Mouse (Mus musculus): ENCODE measurements around the gene Pank2. TPM values are rescaled to one million over a fixed set of nuclear protein-coding genes. Genes with fewer than 3 reads are reported as not detected.
"Not testable (repeated sequence)": the region's sequence is repeated elsewhere in the genome, so short reads cannot be mapped to it uniquely, and the experiment has no call there.

Pank2 gene
- polyA plus RNA-seq, 1 experiment from 2014 or later = 34.9 TPM

- Histone ChIP-seq H3K4me3 (replicated peaks; ENCODE audit: low read depth, low read length) (no peak overlapping the region), H3K4me2 (ENCODE audit: low read length) (no peak overlapping the region), H3K9me3 (ENCODE audit: control insufficient read depth, low read length) (no peaks in the 10 kb centered on the region), H3K4me1 (ENCODE audit: control insufficient read depth, insufficient read depth, low read length) (no peaks in the 10 kb centered on the region), H3K27me3 (ENCODE audit: control insufficient read depth, insufficient read depth, low read length) (no peaks in the 10 kb centered on the region), H3K36me3 (ENCODE audit: control insufficient read depth, insufficient read depth, low read length) (peaks cover 61% of the 10 kb centered on the region), H3K9ac (replicated peaks; ENCODE audit: low read length) (no peak overlapping the region), H3K27ac (replicated peaks; ENCODE audit: low read depth, low read length) (no peak overlapping the region)
- ATAC-seq (ENCODE audit: low FRiP score, low TSS enrichment) (no peak), DNase-seq (no peak)
Measured at GRCm38 (mm10) chr2:131301635-131302034, 39.3 kb downstream of the Pank2 start.

- no peak overlapping the region for H3K4me3 ChIP-seq (replicated peaks; ENCODE audit: low read depth, low read length)
- no peaks in the 10 kb centered on the region for H3K9me3 ChIP-seq (ENCODE audit: control insufficient read depth, low read length)
- H3K27me3 ChIP-seq (ENCODE audit: control insufficient read depth, insufficient read depth, low read length) = no peaks in the 10 kb centered on the region
- no peak overlapping the region for H3K4me2 ChIP-seq (ENCODE audit: low read length)
- peaks cover 42% of the 10 kb centered on the region for H3K36me3 ChIP-seq (ENCODE audit: control insufficient read depth, insufficient read depth, low read length)
- H3K27ac ChIP-seq (replicated peaks; ENCODE audit: low read depth, low read length) = no peak overlapping the region
- DNase-seq (no peak), ATAC-seq (ENCODE audit: low FRiP score, low TSS enrichment) (no peak)
- H3K9ac ChIP-seq (replicated peaks; ENCODE audit: low read length) = no peak overlapping the region
- 84% methylated on average over 9 of the region's 9 CpGs for WGBS
- no peaks in the 10 kb centered on the region for H3K4me1 ChIP-seq (ENCODE audit: control insufficient read depth, insufficient read depth, low read length)
Measured at GRCm38 (mm10) chr2:131304497-131304896, 42.2 kb downstream of the Pank2 start.

- DNase-seq = peak; percentile 47
- not testable (repeated sequence) for H3K9me3 ChIP-seq (ENCODE audit: control insufficient read depth, low read length); H3K4me1 ChIP-seq (ENCODE audit: control insufficient read depth, insufficient read depth, low read length); H3K9ac ChIP-seq (replicated peaks; ENCODE audit: low read length); H3K27me3 ChIP-seq (ENCODE audit: control insufficient read depth, insufficient read depth, low read length); H3K4me2 ChIP-seq (ENCODE audit: low read length); H3K27ac ChIP-seq (replicated peaks; ENCODE audit: low read depth, low read length); H3K4me3 ChIP-seq (replicated peaks; ENCODE audit: low read depth, low read length); ATAC-seq (ENCODE audit: low FRiP score, low TSS enrichment)
- 75% methylated on average over 1 of the region's 1 CpGs for WGBS
- peaks cover 38% of the 10 kb centered on the region for H3K36me3 ChIP-seq (ENCODE audit: control insufficient read depth, insufficient read depth, low read length)
Measured at GRCm38 (mm10) chr2:131305226-131305625, 42.9 kb downstream of the Pank2 start.

GRCm38 (mm10) chr2:131307391-131307790, 45.1 kb downstream of the Pank2 start:
- Histone ChIP-seq H3K27me3 (ENCODE audit: control insufficient read depth, insufficient read depth, low read length) (no peaks in the 10 kb centered on the region), H3K4me3 (replicated peaks; ENCODE audit: low read depth, low read length) (no peak overlapping the region), H3K4me1 (ENCODE audit: control insufficient read depth, insufficient read depth, low read length) (no peaks in the 10 kb centered on the region), H3K27ac (replicated peaks; ENCODE audit: low read depth, low read length) (no peak overlapping the region), H3K9ac (replicated peaks; ENCODE audit: low read length) (no peak overlapping the region), H3K36me3 (ENCODE audit: control insufficient read depth, insufficient read depth, low read length) (peaks cover 36% of the 10 kb centered on the region), H3K4me2 (ENCODE audit: low read length) (no peak overlapping the region), H3K9me3 (ENCODE audit: control insufficient read depth, low read length) (no peaks in the 10 kb centered on the region)
- 87% methylated on average over 5 of the region's 5 CpGs for WGBS
- ATAC-seq (ENCODE audit: low FRiP score, low TSS enrichment) (no peak), DNase-seq (no peak)

GRCm38 (mm10) chr2:131307822-131308221, 45.5 kb downstream of the Pank2 start:
- 69% methylated on average over 2 of the region's 2 CpGs for WGBS

GRCm38 (mm10) chr2:131309296-131309695, 47.0 kb downstream of the Pank2 start:
- WGBS = 78% methylated on average over 6 of the region's 6 CpGs

More at GRCm38 (mm10) chr2:131307822-131308221, 45.5 kb downstream of the Pank2 start:
- Histone ChIP-seq H3K4me3 (replicated peaks; ENCODE audit: low read depth, low read length) (no peak overlapping the region), H3K36me3 (ENCODE audit: control insufficient read depth, insufficient read depth, low read length) (peaks cover 31% of the 10 kb centered on the region), H3K27me3 (ENCODE audit: control insufficient read depth, insufficient read depth, low read length) (no peaks in the 10 kb centered on the region), H3K27ac (replicated peaks; ENCODE audit: low read depth, low read length) (no peak overlapping the region), H3K4me2 (ENCODE audit: low read length) (no peak overlapping the region), H3K9me3 (ENCODE audit: control insufficient read depth, low read length) (no peaks in the 10 kb centered on the region), H3K9ac (replicated peaks; ENCODE audit: low read length) (no peak overlapping the region), H3K4me1 (ENCODE audit: control insufficient read depth, insufficient read depth, low read length) (no peaks in the 10 kb centered on the region)
- DNase-seq = no peak
- ATAC-seq (ENCODE audit: low FRiP score, low TSS enrichment) = no peak

GRCm38 (mm10) chr2:131316167-131316566, 53.9 kb downstream of the Pank2 start:
- Histone ChIP-seq H3K27ac (replicated peaks; ENCODE audit: low read depth, low read length) (no peak overlapping the region), H3K36me3 (ENCODE audit: control insufficient read depth, insufficient read depth, low read length) (peaks cover 4% of the 10 kb centered on the region; the same call in 1 of the 2 replicates), H3K9me3 (ENCODE audit: control insufficient read depth, low read length) (peaks cover 16% of the 10 kb centered on the region), H3K4me1 (ENCODE audit: control insufficient read depth, insufficient read depth, low read length) (no peaks in the 10 kb centered on the region), H3K27me3 (ENCODE audit: control insufficient read depth, insufficient read depth, low read length) (no peaks in the 10 kb centered on the region), H3K4me3 (replicated peaks; ENCODE audit: low read depth, low read length) (no peak overlapping the region), H3K4me2 (ENCODE audit: low read length) (no peak overlapping the region), H3K9ac (replicated peaks; ENCODE audit: low read length) (no peak overlapping the region)
- ATAC-seq (ENCODE audit: low FRiP score, low TSS enrichment) = no peak
- no peak for DNase-seq
- WGBS = 85% methylated on average over 2 of the region's 2 CpGs

More at GRCm38 (mm10) chr2:131309296-131309695, 47.0 kb downstream of the Pank2 start:
- peaks cover 17% of the 10 kb centered on the region for H3K36me3 ChIP-seq (ENCODE audit: control insufficient read depth, insufficient read depth, low read length)
- H3K9me3 ChIP-seq (ENCODE audit: control insufficient read depth, low read length) = no peaks in the 10 kb centered on the region
- DNase-seq (no peak), ATAC-seq (ENCODE audit: low FRiP score, low TSS enrichment) (no peak)
- no peak overlapping the region for H3K4me3 ChIP-seq (replicated peaks; ENCODE audit: low read depth, low read length)
- no peaks in the 10 kb centered on the region for H3K27me3 ChIP-seq (ENCODE audit: control insufficient read depth, insufficient read depth, low read length)
- H3K4me1 ChIP-seq (ENCODE audit: control insufficient read depth, insufficient read depth, low read length) = no peaks in the 10 kb centered on the region
- H3K27ac ChIP-seq (replicated peaks; ENCODE audit: low read depth, low read length) = no peak overlapping the region
- H3K9ac ChIP-seq (replicated peaks; ENCODE audit: low read length) = no peak overlapping the region
- no peak overlapping the region for H3K4me2 ChIP-seq (ENCODE audit: low read length)

GRCm38 (mm10) chr2:131319401-131319800, 57.1 kb downstream of the Pank2 start:
- no peaks in the 10 kb centered on the region for H3K4me1 ChIP-seq (ENCODE audit: control insufficient read depth, insufficient read depth, low read length)
- H3K27ac ChIP-seq (replicated peaks; ENCODE audit: low read depth, low read length) = no peak overlapping the region
- H3K4me3 ChIP-seq (replicated peaks; ENCODE audit: low read depth, low read length) = no peak overlapping the region
- no peaks in the 10 kb centered on the region for H3K27me3 ChIP-seq (ENCODE audit: control insufficient read depth, insufficient read depth, low read length)
- no peaks in the 10 kb centered on the region; the same call in 1 of the 2 replicates for H3K36me3 ChIP-seq (ENCODE audit: control insufficient read depth, insufficient read depth, low read length)
- WGBS = 89% methylated on average over 6 of the region's 6 CpGs
- ATAC-seq (ENCODE audit: low FRiP score, low TSS enrichment) (no peak), DNase-seq (no peak)
- H3K4me2 ChIP-seq (ENCODE audit: low read length) = no peak overlapping the region
- H3K9me3 ChIP-seq (ENCODE audit: control insufficient read depth, low read length) = peaks cover 16% of the 10 kb centered on the region
- H3K9ac ChIP-seq (replicated peaks; ENCODE audit: low read length) = no peak overlapping the region

- not testable (repeated sequence) for H3K4me3 ChIP-seq (replicated peaks; ENCODE audit: low read depth, low read length); H3K36me3 ChIP-seq (ENCODE audit: control insufficient read depth, insufficient read depth, low read length); H3K9ac ChIP-seq (replicated peaks; ENCODE audit: low read length); H3K27ac ChIP-seq (replicated peaks; ENCODE audit: low read depth, low read length); ATAC-seq (ENCODE audit: low FRiP score, low TSS enrichment); DNase-seq; H3K4me2 ChIP-seq (ENCODE audit: low read length); H3K27me3 ChIP-seq (ENCODE audit: control insufficient read depth, insufficient read depth, low read length); H3K4me1 ChIP-seq (ENCODE audit: control insufficient read depth, insufficient read depth, low read length)
- peaks cover 16% of the 10 kb centered on the region for H3K9me3 ChIP-seq (ENCODE audit: control insufficient read depth, low read length)
- WGBS = 75% methylated on average over 3 of the region's 3 CpGs
Measured at GRCm38 (mm10) chr2:131321192-131321591, 58.9 kb downstream of the Pank2 start.

Data from midbrain, embryonic 14.5 days (tissue).